Mouse (Mus musculus) left cerebral cortex, adult 18-20 months (tissue): ENCODE data around the gene Dzank1. TPM values are rescaled to one million over a fixed set of nuclear protein-coding genes. Genes with fewer than 3 reads are reported as not detected.

Experiments
- DNase-seq, 2 experiments: peaks; one replicate each; pipeline ENCODE4 v3.0.0; 2021 to 2022; ENCODE audit warnings: low spot score in 2 of 2, mixed read lengths in 1 of 2
- long read RNA-seq, 2 experiments: library from polyadenylated mRNA; stranded (forward); transcript quantifications; one replicate each; pipeline ENCODE4 v2.0.0; 2021
- total RNA-seq, 2 experiments: library from RNA; stranded (reverse); gene quantifications; 2 replicates each; pipeline ENCODE4 v1.2.3; 2021

Dzank1 gene
- total RNA-seq = 100 to 1,000 TPM; 174 to 199 TPM
- long read RNA-seq, experiment 1, full-length matches to known transcripts = 22 of 83 reads
- long read RNA-seq, experiment 1, partial matches to known transcripts = 35 of 83 reads
- long read RNA-seq, experiment 1, other reads (novel, unspliced or antisense) = 26 of 83 reads
- long read RNA-seq, experiment 2, full-length matches to known transcripts = 9 of 45 reads
- long read RNA-seq, experiment 2, partial matches to known transcripts = 7 of 45 reads
- long read RNA-seq, experiment 2, other reads (novel, unspliced or antisense) = 29 of 45 reads

DNA sequence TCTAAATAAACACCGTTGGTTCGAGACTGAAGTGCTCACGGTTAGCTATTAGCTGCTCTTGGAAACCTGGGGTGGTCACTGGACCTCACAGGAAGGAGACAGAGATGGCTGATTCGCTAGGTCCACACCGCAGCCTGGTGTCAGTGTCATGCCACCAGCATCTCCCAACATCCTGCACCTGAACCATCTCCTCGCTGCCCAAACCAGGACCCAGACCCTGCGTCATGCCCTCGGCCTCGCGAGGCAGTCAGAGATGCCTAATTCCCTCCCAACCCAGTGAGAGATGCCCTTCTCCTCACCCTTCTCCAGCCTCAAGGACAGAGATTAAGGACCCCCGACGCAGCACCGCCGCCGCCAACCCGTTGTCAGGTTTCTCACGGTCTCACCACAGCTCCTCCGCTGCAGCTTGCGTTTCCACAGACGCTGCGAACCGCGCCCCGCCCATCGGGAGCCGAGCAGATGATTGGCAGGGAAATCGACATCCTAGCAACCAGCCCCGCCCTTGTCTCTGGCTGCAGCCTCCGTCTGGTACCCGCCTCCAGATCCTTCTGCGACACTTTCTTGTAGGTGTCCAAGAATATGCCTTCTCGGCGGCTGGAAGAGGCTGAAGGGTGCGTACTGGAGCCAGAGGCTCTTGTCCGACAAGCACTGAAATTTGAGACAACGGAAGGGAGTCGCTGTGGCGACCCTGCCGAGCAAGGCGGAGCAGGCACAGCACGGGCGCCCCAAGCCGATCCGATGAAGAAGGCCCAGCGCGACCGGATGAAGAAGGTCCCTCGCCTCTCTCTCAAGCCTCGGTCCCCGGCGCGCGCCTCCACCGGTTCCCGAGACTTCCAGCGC is at the start of gene Dzank1, which contains the start of gene Polr3f:
TSS of gene Dzank1 (minus strand) at position 434 of the 840 bp plus-strand sequence.
TSS of gene Polr3f (plus strand) at position 738 of the 840 bp plus-strand sequence.
- DNase-seq = peak; percentile 96 to 98

DNA sequence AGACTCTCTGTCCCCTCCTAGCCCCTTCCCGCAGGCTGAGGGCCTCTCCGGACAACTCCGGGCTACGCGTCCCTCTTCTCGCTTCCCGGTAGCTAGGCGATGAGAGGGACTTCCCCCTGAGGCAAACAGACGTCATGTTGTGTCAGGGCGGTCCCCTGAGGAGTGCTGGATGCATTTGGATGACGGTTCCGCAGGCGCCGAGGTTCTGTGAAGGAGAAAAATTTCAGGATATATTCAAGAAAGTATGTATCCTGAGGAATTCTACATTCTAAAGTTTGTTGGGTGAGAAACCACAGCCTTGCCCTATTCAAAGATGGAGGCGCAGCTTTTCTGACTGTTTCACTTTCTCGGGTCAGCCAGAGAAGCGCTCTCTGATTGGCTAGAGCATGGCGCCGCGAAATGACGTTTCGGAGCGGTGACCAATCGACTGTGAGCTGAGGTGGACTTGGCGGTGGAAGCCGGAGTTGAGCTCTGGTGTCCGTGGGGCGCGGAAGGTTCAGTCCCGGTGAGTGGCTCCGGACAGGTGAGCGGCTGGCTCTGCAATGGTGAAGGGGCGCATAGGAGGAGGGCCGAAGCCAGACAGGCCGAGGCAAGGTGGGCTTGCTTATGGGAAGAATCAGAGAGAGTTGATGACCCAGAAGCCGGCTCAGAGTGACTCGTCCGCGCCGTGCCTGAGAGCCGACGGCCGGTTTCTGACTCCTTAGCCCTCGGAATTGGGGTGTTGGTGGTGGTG is 28.8 kb upstream of the Dzank1 start, which contains the start of gene Sec23b:
TSS of gene Sec23b (plus strand) at position 410 of the 733 bp plus-strand sequence.
- peak; percentile 98 for DNase-seq

DNA sequence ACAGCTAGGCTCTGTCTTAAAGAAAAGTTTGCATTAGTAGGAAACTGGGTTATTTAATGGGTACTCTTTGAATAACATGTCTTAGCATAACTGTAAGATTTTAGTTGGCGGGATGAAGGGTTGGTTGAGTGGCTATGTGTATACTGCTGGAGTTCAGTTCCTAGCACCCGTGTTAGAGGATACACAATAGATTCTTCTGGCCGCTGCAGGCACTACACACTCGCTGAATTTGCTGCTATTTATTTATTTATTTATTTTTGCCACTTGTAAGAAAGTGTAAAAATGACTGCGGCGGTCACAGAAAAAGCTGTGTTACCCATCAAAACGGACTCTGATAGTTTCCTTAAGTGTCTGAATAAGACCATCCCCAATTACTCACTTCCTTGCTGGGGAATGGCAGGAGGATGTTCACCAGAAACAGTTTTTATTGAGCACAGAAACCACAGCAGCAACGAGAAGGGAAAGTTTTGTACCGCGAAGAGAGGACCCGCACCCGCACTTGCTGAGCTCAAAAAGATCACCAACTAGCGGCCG is 28.1 kb upstream of the Dzank1 start:
- DNase-seq = no peak

DNA sequence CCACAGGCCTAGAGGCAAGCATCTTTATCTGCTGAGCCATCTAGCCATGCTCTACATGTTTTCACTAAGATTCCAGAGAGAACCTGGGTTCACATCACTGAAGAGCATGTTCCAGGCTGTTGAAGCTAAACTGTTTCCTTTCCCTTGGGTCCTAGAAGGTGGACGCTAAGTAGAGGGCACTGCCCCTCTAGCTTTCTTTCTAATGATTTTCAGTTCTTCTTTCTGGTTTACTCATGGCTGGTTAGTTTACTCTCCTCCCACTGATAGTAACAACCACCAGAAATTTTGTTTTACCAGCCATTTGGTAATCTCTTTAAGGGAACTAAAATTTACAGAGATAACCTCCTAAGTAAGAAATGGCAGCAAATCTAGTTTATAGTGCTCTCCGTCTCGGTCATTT is 26.7 kb upstream of the Dzank1 start:
- DNase-seq = no peak

DNA sequence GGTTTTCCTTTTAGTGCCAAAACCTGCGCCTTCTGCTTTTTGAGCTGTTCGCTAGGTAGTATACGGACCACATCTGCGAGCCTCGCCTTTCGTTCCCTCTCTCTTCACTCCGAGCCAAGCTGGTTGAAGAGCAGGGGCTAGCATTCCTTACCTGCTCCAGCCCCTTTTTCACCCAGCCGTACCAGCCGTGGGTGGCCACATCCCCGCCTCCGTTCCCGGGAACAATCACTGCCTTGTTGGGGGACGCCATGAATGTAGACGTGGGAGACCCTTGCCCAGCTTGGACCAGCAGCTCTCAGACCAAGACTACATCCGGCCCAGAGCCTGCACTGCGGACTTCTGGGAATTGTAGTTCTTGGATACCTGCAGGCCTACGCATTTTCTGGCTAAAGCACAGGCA is 23.3 kb upstream of the Dzank1 start, which contains the start of gene Rbbp9:
TSS of gene Rbbp9 (minus strand) at position 341 of the 400 bp plus-strand sequence.
- DNase-seq = peak; percentile 57 to 73

DNA sequence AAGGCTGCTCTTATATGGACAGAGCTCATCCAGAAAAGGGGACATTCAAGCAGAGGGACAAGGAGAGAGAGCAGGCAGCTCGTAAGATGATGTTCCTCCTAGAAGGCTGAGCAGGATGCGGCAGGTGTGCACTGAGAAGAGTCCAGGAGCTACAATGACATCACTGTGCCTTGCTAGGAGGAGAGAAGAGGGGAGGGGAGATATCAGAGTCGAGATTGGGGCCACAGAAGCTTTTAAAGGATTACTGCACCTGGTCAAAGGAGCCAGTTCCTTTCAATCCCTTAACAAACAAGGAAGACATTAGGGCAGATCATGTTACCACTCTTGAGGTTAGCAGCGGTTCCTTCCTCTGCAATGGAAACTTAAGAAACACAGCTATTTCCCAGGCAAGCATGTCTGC is 20.3 kb upstream of the Dzank1 start:
- no peak for DNase-seq

DNA sequence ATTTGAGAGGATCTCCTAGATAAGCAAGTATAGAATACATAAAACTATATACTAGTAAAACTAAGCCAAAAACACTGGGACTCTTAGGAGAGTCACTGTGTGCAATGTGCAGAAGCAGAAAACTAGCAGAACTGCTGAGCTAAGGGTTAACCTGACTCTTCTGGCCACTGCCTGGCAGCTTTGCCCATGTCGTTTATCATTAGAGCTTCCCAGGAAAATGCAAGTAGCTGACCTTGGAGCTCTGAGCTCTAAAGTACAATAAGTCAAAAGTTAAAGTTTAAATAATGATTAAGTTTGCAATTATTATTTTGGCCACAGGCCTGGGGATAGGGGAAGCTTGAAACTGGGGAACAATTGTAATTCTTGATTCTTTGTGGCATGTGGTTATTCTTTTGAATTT is 18.3 kb upstream of the Dzank1 start:
- DNase-seq = no peak

DNA sequence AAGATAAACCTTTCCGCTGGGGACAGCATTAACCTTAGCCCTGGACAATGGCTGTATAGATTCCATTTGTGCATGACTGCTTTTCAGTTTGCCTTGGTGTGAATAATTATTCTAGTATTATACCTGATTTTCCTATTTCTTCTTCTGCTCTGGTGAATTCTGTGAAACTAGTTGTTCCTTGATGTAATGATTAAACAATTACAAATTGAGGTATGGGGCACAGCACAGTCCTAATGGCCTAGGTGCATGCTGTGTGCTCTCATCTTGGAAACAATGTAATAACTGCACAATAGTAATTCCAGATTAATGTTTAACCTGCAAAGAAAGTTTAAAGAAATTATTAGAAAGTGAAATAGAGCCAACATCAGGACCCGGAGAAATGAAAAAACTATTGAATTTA is 17.8 kb upstream of the Dzank1 start:
- no peak for DNase-seq

DNA sequence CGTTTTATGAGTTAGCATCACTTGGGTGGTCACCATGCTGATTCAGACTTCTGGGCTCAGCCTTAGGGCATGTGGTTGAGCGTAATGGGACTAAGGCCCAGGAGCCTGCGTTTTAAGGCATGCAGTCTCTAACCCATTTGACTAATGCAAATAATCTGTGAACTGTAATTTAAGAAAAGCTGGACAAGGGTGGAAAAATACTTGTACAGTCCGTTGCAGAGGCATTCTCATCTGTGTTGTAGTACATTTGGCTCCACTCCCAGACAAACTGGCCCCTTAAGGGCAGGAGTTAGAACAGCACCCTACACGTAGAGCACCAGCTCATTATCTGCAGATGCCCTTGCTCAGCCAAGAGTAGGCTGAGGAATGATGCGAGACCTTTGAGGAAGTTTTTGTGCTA is 17.4 kb upstream of the Dzank1 start:
- no peak for DNase-seq

DNA sequence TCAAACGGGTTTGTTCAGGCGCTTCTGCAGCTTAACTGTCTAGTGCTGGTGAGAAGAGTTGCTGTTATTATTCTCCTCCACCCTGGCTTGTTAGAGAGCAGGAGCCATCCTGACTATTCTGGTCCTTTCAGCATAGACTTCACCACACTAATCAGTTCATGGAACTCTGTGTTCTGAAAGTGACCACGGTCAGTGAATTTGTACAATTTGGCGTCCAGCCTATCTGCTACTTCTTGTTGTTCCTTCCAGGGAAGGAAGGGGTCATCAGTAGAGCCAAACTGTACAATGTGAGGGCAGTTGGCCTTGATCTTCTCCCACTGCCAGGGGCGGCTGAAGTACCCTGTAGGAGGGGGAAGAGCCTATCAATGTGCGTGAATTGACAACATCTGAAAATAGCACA is 16.5 kb upstream of the Dzank1 start:
- no peak for DNase-seq

DNA sequence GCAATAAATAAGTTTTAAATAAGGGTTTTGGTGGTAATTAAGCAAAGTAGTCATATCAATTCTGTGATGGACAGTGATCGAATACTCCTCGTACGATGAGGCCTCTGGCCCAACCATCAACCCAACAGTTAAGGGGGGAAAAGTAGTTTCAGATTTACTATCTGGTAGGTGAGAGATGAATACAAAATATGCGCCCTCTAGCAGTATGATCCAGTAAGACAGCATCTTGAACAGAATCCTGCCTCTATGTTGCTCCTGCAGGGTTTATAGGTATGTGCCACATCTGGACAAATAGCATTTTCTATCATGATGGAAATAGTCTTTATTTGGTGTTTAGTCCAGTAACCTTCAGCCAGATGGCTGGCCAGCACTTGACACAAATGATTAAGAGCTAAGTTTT is 14.0 kb upstream of the Dzank1 start:
- DNase-seq = no peak

DNA sequence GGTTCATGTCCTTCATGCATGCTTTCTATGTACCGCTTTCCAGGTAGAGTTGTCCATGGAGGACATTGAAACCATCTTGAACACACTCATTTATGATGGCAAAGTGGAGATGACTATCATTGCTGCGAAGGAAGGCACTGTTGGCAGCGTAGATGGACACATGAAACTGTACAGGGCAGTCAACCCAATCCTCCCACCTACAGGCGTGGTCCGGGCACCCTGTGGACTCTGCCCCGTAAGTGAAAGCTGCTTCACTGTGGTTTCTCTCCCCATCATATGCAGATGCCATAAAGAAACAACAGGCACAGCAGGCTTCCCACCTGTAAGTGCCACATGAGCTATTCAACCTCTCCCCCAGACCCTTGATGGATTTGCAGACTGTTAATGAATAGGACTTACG is 9.9 kb upstream of the Dzank1 start:
- no peak for DNase-seq

DNA sequence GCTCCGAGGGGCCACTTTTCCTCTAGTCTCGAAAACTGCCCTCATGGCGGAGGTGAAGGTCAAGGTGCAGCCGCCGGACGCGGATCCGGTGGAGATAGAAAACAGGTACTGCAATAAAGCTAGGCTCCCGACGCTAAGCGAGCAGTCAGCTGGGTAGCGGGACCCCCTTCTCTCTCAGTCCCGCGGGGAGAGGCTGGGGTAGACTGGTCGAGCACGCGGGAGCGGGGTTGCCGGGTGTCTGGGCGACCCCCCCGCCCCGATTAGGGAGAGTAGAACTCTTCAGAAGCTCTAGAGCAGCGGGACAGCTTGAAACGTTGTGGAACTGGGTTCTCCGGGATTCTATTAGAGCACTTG is 584 bp upstream of the Dzank1 start:
- DNase-seq = no peak

DNA sequence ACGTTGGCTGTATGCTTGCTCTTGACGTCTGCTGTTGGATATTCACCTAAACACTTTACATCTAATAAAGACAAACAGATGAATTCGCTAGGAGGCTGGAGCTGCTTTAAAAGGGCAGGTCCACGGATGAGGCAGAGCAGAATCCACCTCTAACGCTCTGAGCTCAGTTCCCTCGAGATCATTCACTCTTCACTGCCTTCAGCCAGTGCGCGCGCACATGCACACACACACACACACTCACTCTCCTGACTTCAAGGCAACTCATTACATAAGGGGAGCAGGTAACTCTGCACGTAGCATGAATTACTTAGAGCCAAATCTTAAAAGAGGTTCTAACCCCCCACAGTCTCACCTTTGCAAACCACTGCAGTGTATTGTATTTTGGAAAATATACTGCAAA is 1.4 kb downstream of the Dzank1 start:
- peak in 1 of 2 experiments; percentile 30 for DNase-seq

DNA sequence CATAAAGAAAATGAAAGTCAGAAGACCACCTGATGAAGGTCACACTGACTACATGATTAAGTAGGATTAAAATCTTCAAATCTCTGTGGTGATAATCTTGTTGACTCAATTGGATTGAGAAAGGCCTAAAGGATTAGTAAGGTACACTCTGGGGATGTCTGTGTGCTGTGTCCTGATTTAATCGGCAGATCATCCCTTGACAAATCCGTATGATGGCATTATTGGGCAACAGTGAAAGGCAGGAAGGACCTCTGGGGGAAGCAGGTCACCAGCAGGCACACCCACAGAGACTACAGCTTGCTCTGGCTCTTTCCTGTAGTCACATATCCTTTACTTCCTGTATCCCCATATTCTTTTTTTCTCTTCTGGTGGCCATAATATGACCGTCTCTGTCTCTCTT is 7.4 kb downstream of the Dzank1 start:
- DNase-seq = no peak

DNA sequence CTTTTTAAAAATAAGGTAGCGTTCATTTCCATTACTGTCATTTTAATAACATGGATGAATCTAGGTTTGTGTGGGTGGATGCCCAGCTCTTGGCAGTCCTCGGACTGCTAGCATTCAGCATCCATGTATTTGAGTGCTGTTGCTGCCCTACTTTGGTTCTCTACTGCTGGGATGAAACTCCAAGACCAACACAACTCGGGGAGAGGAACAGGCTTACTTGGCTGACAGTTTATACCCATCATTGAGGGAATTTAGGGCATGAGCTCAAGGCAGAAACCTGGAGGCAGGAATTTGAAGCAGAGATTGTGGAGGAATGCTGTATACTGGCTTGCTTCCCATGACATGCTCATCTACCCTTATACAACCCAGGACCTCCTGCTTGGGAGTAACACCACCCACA is 12.6 kb downstream of the Dzank1 start:
- no peak for DNase-seq

DNA sequence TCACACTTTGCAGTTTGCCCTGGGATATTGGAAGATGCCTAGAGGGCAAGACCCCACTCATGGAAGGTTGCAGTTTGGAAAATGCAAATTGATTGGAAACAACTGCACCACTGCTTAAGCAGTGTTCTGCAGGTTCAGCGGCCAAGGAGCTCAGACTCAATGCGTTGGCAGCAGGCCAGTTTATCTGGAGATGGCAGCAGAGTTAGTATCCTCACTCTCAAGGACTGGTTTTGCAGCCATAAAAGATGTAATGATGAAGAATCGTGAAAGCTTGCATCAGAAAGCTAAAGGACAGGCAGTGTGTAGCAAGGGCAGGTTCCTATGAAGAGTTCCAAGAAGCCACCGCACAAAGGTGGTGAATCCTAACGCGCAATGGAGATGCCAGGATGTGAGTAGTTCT is 25.1 kb downstream of the Dzank1 start:
- peak in 1 of 2 experiments; percentile 28 for DNase-seq

DNA sequence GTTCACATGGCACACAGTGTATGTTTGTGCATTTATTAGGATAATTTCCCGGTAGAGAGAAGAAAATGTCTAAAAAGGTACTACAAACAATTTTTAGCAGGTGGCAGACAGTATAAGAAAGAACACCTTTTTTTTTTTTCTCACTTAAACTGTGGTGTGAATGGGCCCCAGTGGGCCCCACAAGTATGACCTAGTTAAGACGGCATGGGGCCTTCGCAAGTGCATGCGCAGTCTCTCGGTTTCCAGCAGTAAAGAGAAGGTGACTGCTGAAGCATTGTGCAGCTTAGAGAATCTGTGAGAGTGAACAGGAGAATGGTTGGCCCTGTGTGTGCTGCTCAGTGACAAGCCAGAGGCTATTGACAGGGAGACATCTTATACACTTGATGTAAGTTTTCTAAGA is 37.9 kb downstream of the Dzank1 start:
- DNase-seq = no peak

DNA sequence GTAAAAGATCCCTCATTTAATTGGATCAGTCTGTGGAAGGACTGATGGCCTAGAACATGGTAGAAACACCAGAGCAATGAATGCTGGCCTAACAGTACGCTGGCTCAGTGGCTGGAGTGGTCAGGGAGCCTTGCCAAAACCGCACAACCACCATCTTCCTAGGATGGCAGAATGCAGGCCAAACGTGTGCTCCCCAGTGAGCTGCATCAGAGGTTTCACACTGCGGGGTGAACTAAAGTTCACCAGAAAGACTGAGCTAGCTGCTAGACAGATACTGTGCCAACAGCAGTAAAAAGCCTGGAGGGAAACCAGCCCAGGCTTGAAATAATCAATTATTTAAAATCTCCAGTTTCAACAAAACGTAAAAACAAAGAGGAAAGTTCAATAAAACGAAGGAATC is 39.7 kb downstream of the Dzank1 start:
- no peak for DNase-seq

DNA sequence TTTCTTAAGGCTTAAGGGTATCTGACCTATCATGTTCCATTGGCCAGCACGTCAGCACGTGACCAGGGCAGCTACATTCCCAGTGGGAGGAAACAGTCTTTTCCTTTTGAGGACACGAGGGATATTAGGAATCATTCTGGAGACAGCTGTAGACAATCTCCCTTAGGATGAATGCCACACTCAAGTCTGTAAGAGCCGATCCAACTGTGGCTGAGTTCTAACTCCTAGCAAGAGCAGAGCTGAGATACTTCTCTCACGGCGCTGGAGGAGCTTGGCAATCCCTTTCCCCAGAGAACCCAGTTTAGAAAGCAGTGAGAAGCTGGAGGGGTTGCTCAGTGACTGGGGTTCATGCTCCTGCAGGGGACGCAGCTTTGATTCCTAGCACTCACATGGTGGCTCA is 41.8 kb downstream of the Dzank1 start:
- DNase-seq = no peak

DNA sequence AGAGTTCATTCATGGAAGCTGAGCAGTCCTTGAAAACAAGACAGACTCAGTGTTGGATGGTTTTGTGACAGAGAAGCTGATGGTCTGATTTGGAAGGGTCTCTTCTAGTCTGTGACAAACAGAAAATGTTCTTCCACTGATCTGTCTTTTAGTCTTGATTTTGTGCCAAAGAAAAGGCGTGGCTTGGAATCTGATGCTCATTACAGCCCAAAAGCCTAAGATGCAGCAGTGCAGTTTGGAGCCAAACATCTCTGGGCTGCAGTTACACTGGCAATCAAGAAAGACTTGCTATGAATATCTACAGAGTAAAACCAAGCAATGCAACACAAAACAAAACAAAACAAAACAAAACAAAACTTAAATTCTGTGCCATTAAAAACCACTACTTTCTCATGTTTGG is 43.1 kb downstream of the Dzank1 start:
- no peak for DNase-seq

DNA sequence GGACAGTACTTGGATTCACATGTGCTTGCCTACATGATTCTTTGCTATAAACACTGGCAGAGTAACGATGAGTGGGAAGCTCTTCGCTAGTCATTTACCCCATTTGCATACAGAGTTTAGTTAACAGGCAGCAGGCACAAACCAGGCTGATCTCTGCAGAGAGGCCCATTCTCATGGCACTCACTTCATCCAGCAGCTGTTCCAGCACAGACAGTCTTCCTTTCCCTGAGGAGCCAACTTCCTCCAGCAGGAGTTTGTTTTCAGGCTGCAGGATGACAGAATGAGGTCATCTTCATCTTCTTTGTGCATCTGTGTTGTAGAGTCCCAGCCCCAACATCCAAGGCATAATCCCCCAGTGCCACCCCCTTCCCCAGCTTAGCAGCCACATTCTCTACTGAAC is 47.8 kb downstream of the Dzank1 start:
- peak; percentile 34 to 70 for DNase-seq
